Mouse (Mus musculus) ES-Bruce4 (cell line): ENCODE measurements around the gene Rprm. TPM values are rescaled to one million over a fixed set of nuclear protein-coding genes. Genes with fewer than 3 reads are reported as not detected.

Experiments used
- H3K27ac ChIP-seq: 2 replicates; pipeline ENCODE4 v1.5.1; 2012; ENCODE audit warnings: low read length, inconsistent platforms; ENCODE audit not compliant: insufficient read depth
- H3K27me3 ChIP-seq: 2 replicates; pipeline ENCODE4 v1.6.1; 2012; ENCODE audit warnings: mild to moderate bottlenecking, low read length, inconsistent platforms; ENCODE audit not compliant: control insufficient read depth, poor library complexity, insufficient read depth, severe bottlenecking
- H3K36me3 ChIP-seq: 2 replicates; pipeline ENCODE4 v1.6.1; 2012; ENCODE audit warnings: inconsistent platforms, mild to moderate bottlenecking, low read length, moderate library complexity; ENCODE audit not compliant: control insufficient read depth, poor library complexity, insufficient read depth, severe bottlenecking
- H3K4me1 ChIP-seq: one replicate; pipeline ENCODE4 v1.8.1; 2011; ENCODE audit warnings: low read length; ENCODE audit not compliant: control insufficient read depth, insufficient read depth
- H3K4me3 ChIP-seq: 2 replicates; pipeline ENCODE4 v1.5.1; 2011; ENCODE audit warnings: low read depth, mild to moderate bottlenecking, low read length
- H3K9ac ChIP-seq: 2 replicates; pipeline ENCODE4 v1.6.1; 2012; ENCODE audit warnings: low read depth, mild to moderate bottlenecking, inconsistent platforms; ENCODE audit not compliant: poor library complexity, severe bottlenecking
- H3K9me3 ChIP-seq: replicated peaks from 2 replicates; pipeline ENCODE4 v1.6.1; 2012; ENCODE audit warnings: mild to moderate bottlenecking, low read length, inconsistent platforms; ENCODE audit not compliant: control insufficient read depth, poor library complexity, insufficient read depth, severe bottlenecking
- CTCF ChIP-seq: IDR thresholded peaks from one replicate; pipeline ENCODE4 v1.8.1; 2011; ENCODE audit warnings: low read depth, low read length
- EP300 ChIP-seq: IDR thresholded peaks from 2 replicates; pipeline ENCODE4 v1.6.1; 2011; ENCODE audit warnings: low read depth, low read length; ENCODE audit not compliant: insufficient read depth
- POLR2A ChIP-seq: IDR thresholded peaks from one replicate; pipeline ENCODE4 v1.8.1; 2011; ENCODE audit warnings: low read length; ENCODE audit not compliant: insufficient read depth
- polyA plus RNA-seq: library from polyadenylated mRNA; stranded (reverse); fragments of >200 nt; gene quantifications from 2 replicates; pipeline ENCODE4 v1.2.4, GENCODE M21; 2011; ENCODE audit warnings: low read depth; ENCODE audit not compliant: missing spikeins, insufficient read depth, insufficient read length

The Rprm gene
- polyA plus RNA-seq = 3.6 and 6.0 TPM in 2 replicates

GRCm38 (mm10) chr2:54085430-54086087, at the start of gene Rprm:
Rprm (minus strand) TSS chr2:54085552.
- peaks cover 2% of the 10 kb centered on the region for H3K27me3 ChIP-seq
- peak within 1 kb of the TSS; percentile 60 for H3K9ac ChIP-seq
- no peaks in the 10 kb centered on the region for H3K36me3 ChIP-seq
- no peak within 1 kb of the TSS for H3K27ac ChIP-seq
- TF ChIP-seq CTCF = peak; percentile 65
- TF ChIP-seq EP300 = no peak
- no peaks in the 10 kb centered on the region for H3K9me3 ChIP-seq
- no peaks in the 10 kb centered on the region for H3K4me1 ChIP-seq
- H3K4me3 ChIP-seq = peak within 1 kb of the TSS; percentile 73

GRCm38 (mm10) chr2:54119305-54119704, 34.0 kb upstream of the Rprm start:
- no peaks in the 10 kb centered on the region for H3K4me1 ChIP-seq
- no peak overlapping the region for H3K27ac ChIP-seq
- H3K27me3 ChIP-seq = 0 out of 2 replicates have a peak, but pooled peaks cover 1% of the 10 kb centered on the region

GRCm38 (mm10) chr2:54118881-54119280, 33.5 kb upstream of the Rprm start:
- H3K36me3 ChIP-seq = no peaks in the 10 kb centered on the region
- H3K27me3 ChIP-seq = 0 out of 2 replicates have a peak, but pooled peaks cover 1% of the 10 kb centered on the region
- no peaks in the 10 kb centered on the region for H3K4me1 ChIP-seq
- H3K9ac ChIP-seq = no peak overlapping the region
- no peak overlapping the region for H3K4me3 ChIP-seq
- no peak for TF ChIP-seq EP300
- no peak for TF ChIP-seq CTCF
- no peak for TF ChIP-seq POLR2A
- H3K9me3 ChIP-seq = no peaks in the 10 kb centered on the region
- no peak overlapping the region for H3K27ac ChIP-seq

More at GRCm38 (mm10) chr2:54119305-54119704, 34.0 kb upstream of the Rprm start:
- no peak overlapping the region for H3K9ac ChIP-seq
- TF ChIP-seq EP300 (no peak), CTCF (no peak), POLR2A (no peak)
- H3K9me3 ChIP-seq = no peaks in the 10 kb centered on the region
- no peaks in the 10 kb centered on the region for H3K36me3 ChIP-seq
- no peak overlapping the region for H3K4me3 ChIP-seq

- H3K27me3 ChIP-seq = no peaks in the 10 kb centered on the region
- no peak overlapping the region for H3K9ac ChIP-seq
- peaks cover 3% of the 10 kb centered on the region; the same call in 1 of the 2 replicates for H3K9me3 ChIP-seq
- no peak overlapping the region for H3K4me3 ChIP-seq
- no peaks in the 10 kb centered on the region for H3K4me1 ChIP-seq
- no peaks in the 10 kb centered on the region for H3K36me3 ChIP-seq
- no peak overlapping the region for H3K27ac ChIP-seq
- no peak for TF ChIP-seq POLR2A
- no peak for TF ChIP-seq EP300
- TF ChIP-seq CTCF = no peak
Observed at GRCm38 (mm10) chr2:54111294-54111693, 25.9 kb upstream of the Rprm start.

GRCm38 (mm10) chr2:54106232-54106726, 20.9 kb upstream of the Rprm start:
- TF ChIP-seq CTCF (no peak), POLR2A (no peak), EP300 (no peak)
- no peaks in the 10 kb centered on the region for H3K4me1 ChIP-seq
- H3K9ac ChIP-seq = no peak overlapping the region
- no peaks in the 10 kb centered on the region for H3K27me3 ChIP-seq
- H3K9me3 ChIP-seq = peaks cover 3% of the 10 kb centered on the region; the same call in 1 of the 2 replicates
- H3K4me3 ChIP-seq = no peak overlapping the region
- peak overlapping the region; percentile 18; the same call in 1 of the 2 replicates for H3K27ac ChIP-seq
- H3K36me3 ChIP-seq = no peaks in the 10 kb centered on the region

GRCm38 (mm10) chr2:54099939-54100338, 14.6 kb upstream of the Rprm start:
- Histone ChIP-seq H3K9ac (no peak overlapping the region), H3K4me3 (no peak overlapping the region), H3K36me3 (no peaks in the 10 kb centered on the region), H3K27ac (no peak overlapping the region), H3K27me3 (no peaks in the 10 kb centered on the region), H3K4me1 (no peaks in the 10 kb centered on the region), H3K9me3 (no peaks in the 10 kb centered on the region; the same call in 1 of the 2 replicates)
- no peak for TF ChIP-seq EP300
- TF ChIP-seq CTCF = no peak
- TF ChIP-seq POLR2A = no peak
